22 mouse cellular contexts compared by ENCODE assay signal in the genomic region with DNA sequence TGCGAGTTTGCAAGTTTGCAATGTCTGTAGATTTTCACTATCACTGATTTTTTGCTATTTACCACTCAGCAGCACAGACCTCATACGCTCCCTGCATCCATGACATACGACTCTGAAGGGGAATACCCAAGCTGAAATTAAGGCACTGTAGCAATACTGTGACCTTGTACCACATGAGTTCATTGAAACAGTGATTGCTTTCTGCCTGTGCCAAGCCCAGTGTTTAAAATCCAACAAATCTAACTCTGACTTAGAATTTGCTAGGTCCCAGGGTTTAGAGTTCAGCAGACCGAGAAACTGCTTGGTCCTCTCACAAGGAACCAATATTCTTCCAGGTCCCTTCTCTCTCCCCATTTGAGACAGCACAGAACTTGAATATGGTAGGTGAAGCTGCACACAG. TPM values are rescaled to one million over a fixed set of nuclear protein-coding genes. Genes with fewer than 3 reads are reported as not detected.
"Had no signal": no experiment of that assay in that cellular context is flagged by ENCODE, and none has a peak within 500 bp of the region (broad histone marks: within the 10 kb centered on the region; RNA-seq: fewer than 3 reads in every experiment).

No protein-coding gene starts in this region.

- H3K36me3 ChIP-seq: limb, embryonic 12.5 days; limb, embryonic 15.5 days; lung, embryonic 15.5 days; midbrain, embryonic 10.5 days; midbrain, embryonic 13.5 days; neural tube, embryonic 13.5 days; stomach, embryonic 15.5 days had no signal

- H3K4me2 ChIP-seq: limb, embryonic 12.5 days; limb, embryonic 15.5 days; lung, embryonic 15.5 days; midbrain, embryonic 13.5 days; neural tube, embryonic 13.5 days; stomach, embryonic 15.5 days had no signal

- H3K27ac ChIP-seq: limb, embryonic 12.5 days; limb, embryonic 15.5 days; liver, embryonic 14.5 days; lung, embryonic 15.5 days; midbrain, embryonic 10.5 days; midbrain, embryonic 13.5 days; neural tube, embryonic 13.5 days; stomach, embryonic 15.5 days had no signal

- H3K9ac ChIP-seq: limb, embryonic 12.5 days; limb, embryonic 15.5 days; liver, embryonic 14.5 days; lung, embryonic 15.5 days; midbrain, embryonic 13.5 days; neural tube, embryonic 13.5 days; stomach, embryonic 15.5 days had no signal

- DNase-seq: kidney, postnatal 14 days; kidney, postnatal 4 days; left cerebral cortex, postnatal 4 days; lung, adult 18-20 months; lung, postnatal 10 days; lung, postnatal 36 days; retina, postnatal 1 day; right cerebral cortex, postnatal 25 days; spleen, adult 18-20 months; thymus, postnatal 25 days had no signal

- ATAC-seq: midbrain, embryonic 13.5 days; midbrain, embryonic 16.5 days had no signal

- H3K27me3 ChIP-seq: limb, embryonic 12.5 days; limb, embryonic 15.5 days; lung, embryonic 15.5 days; midbrain, embryonic 13.5 days; neural tube, embryonic 13.5 days; stomach, embryonic 15.5 days had no signal

- H3K4me3 ChIP-seq: limb, embryonic 12.5 days; limb, embryonic 15.5 days; lung, embryonic 15.5 days; megakaryocyte, embryonic 14.5 days; midbrain, embryonic 10.5 days; midbrain, embryonic 13.5 days; myocyte; neural tube, embryonic 13.5 days; stomach, embryonic 15.5 days had no signal

- H3K4me1 ChIP-seq: megakaryocyte, embryonic 14.5 days had no signal

- H3K9me3 ChIP-seq: limb, embryonic 12.5 days; limb, embryonic 15.5 days; lung, embryonic 15.5 days; megakaryocyte, embryonic 14.5 days; midbrain, embryonic 10.5 days; midbrain, embryonic 13.5 days; neural tube, embryonic 13.5 days; stomach, embryonic 15.5 days had no signal

RNA-seq across cellular contexts. Expression of gene Pard3, which starts 26.7 kb away (rescaled TPM):
- total RNA-seq: monocyte, adult 5-6 weeks had no signal
